Mouse (Mus musculus) retina, embryonic 14.5 days (tissue): ENCODE results near the gene Rapgef1.
"Not testable (repeated sequence)": the region's sequence is repeated elsewhere in the genome, so short reads cannot be mapped to it uniquely, and the experiment has no call there.

ENCODE experiments used
- DNase-seq: peaks from one replicate; pipeline ENCODE4 v3.0.0-alpha.2; 2015; ENCODE audit warnings: low spot score

Rapgef1 gene

GRCm38 (mm10) chr2:29703104-29704081 lies 83.9 kb downstream of the Rapgef1 start:
- DNase-seq: no peak

GRCm38 (mm10) chr2:29705493-29705892 lies 86.0 kb downstream of the Rapgef1 start:
- DNase-seq: no peak

GRCm38 (mm10) chr2:29706726-29707620 lies 87.5 kb downstream of the Rapgef1 start:
- no peak for DNase-seq

GRCm38 (mm10) chr2:29707731-29708130 lies 88.2 kb downstream of the Rapgef1 start:
- DNase-seq: peak; percentile 19

GRCm38 (mm10) chr2:29708209-29708608 lies 88.7 kb downstream of the Rapgef1 start:
- DNase-seq: not testable (repeated sequence)

GRCm38 (mm10) chr2:29711038-29711437 lies 91.5 kb downstream of the Rapgef1 start:
- DNase-seq: no peak

GRCm38 (mm10) chr2:29711877-29712276 lies 92.4 kb downstream of the Rapgef1 start:
- DNase-seq: no peak

- DNase-seq: no peak
These were observed 94.0 kb downstream of the Rapgef1 start for GRCm38 (mm10) chr2:29713501-29713900.

- no peak for DNase-seq
These were observed 94.6 kb downstream of the Rapgef1 start for GRCm38 (mm10) chr2:29714127-29714526.

- DNase-seq: no peak
These were observed 96.6 kb downstream of the Rapgef1 start for GRCm38 (mm10) chr2:29716143-29716542.

- DNase-seq: peak; percentile 8
These were observed 97.2 kb downstream of the Rapgef1 start for GRCm38 (mm10) chr2:29716691-29717090.

GRCm38 (mm10) chr2:29718581-29718980 lies 99.1 kb downstream of the Rapgef1 start:
- DNase-seq: no peak

GRCm38 (mm10) chr2:29723132-29723531 lies 103.6 kb downstream of the Rapgef1 start:
- no peak for DNase-seq

GRCm38 (mm10) chr2:29724664-29725365 lies 105.3 kb downstream of the Rapgef1 start:
- no peak for DNase-seq

- no peak for DNase-seq
These were observed 110.0 kb downstream of the Rapgef1 start for GRCm38 (mm10) chr2:29729500-29729899.

GRCm38 (mm10) chr2:29731545-29731944 lies 112.0 kb downstream of the Rapgef1 start:
- DNase-seq: peak; percentile 21

GRCm38 (mm10) chr2:29732559-29732958 lies 113.0 kb downstream of the Rapgef1 start:
- no peak for DNase-seq

- no peak for DNase-seq
These were observed 113.8 kb downstream of the Rapgef1 start for GRCm38 (mm10) chr2:29733348-29733747.

GRCm38 (mm10) chr2:29735708-29736107 lies 116.2 kb downstream of the Rapgef1 start:
- no peak for DNase-seq

GRCm38 (mm10) chr2:29737209-29737925 lies 117.8 kb downstream of the Rapgef1 start:
- DNase-seq: no peak

- DNase-seq: no peak
These were observed 119.3 kb downstream of the Rapgef1 start for GRCm38 (mm10) chr2:29738799-29739198.
